Mouse (Mus musculus) kidney, postnatal 25 days (tissue): ENCODE results near the gene Ppp1r14b.

ENCODE experiments used
- DNase-seq, 2 experiments: peaks; one replicate each; pipeline ENCODE4 v3.0.0; 2021; ENCODE audit warnings: mixed read lengths in 2 of 2

Gene Ppp1r14b

DNA sequence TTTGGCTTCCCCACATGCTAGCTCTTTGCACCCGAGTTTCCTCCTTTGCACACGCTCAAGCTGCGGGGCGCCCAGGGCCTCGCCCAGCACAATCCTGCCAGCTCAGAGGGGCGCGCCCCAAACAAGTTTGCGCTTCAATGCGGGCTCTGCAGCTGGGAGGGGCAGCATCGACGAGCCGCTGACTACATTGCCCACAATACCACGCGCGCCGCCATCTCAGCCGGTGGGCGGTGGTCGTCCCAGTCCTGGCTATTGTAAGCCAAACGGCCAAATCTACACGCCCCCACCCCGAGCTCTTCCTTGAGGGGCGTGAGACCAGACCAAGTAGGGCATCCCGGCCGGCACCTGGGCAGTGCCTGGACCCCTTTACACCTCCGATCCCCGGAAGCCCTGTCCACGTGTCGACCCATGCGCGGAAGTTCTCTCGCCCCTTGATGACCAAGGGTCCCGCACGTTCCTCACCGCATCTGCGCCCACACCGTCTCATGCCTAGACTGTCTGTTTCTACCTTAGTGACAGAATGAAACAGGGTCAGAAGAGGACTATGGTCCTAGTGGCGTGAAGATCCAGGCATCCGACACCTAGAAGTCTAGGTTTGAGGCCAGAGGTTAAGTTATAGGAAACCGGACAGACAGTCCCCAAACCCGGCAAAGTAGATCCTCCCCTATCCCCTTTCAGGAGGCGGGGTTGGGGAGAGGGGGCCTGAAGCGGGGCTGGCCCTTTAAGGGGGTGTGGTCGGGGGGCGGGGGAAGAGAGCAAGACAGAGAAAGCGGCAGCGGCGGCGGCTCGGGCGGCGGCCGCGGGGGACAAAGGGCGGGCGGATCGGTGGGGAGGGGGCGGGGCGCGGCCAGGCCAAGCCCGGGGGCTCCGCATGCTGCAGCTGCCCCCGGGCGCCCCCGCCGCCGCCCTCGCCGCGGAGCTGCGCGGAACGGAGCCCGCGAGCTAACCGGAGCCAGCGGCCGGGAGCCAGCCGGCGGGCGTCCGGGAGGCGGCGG is at the start of gene Ppp1r14b:
TSS of gene Ppp1r14b (plus strand) at position 758 of the 995 bp plus-strand sequence.
- DNase-seq = peak; percentile 88 to 92

DNA sequence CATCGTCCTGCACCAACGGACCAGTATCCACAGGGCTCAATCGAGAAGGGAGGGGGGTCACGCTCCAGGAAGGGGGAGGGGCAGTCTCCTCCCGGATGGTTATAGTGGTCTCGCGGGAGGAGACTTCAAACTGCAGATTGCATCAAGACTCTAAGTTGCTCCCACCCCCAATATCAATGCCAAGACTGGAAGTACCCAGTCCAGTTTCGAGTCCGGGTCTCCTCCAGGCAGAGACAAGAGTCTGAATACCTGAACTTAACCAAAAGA is 49.5 kb upstream of the Ppp1r14b start, which contains the start of gene Catsperz:
TSS of gene Catsperz (minus strand) at position 74 of the 267 bp plus-strand sequence.
- peak in 1 of 2 experiments; percentile 49 for DNase-seq

DNA sequence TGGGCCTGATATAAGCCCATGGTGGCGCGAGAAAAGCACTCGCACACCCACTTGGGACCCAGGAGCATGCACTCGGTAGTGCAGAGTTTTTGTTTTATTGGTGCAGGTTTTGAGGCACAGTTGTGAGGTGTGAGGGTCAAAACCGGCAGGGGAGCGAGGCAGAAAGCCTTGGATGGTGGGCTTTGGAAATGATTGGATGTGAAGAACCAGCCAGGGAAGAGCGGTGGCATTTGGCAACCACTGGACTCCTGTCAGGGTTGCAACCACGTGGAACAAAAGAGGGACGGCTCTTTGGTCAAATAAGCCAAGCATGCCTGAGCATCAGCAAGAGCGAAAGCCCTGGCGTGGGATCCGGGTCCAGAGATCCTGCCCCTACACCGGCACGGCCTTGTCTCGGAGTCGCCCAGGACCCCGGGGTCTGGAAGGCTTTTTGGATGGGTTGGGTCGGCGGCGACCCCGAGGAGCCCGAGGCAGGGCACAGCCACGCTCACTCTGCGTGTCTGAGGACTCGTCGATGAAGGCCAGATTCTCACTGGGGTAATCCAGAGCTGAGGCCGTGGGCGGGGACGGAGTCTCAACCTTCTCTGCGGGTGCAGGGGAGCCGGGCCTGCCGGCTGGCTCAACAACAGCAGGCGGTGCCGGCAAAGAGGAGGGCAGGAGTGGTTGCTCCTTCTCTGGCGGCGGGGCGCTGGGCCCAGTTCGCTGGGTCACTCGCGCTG is 49.0 kb upstream of the Ppp1r14b start:
- peak in 1 of 2 experiments; percentile 64 for DNase-seq

DNA sequence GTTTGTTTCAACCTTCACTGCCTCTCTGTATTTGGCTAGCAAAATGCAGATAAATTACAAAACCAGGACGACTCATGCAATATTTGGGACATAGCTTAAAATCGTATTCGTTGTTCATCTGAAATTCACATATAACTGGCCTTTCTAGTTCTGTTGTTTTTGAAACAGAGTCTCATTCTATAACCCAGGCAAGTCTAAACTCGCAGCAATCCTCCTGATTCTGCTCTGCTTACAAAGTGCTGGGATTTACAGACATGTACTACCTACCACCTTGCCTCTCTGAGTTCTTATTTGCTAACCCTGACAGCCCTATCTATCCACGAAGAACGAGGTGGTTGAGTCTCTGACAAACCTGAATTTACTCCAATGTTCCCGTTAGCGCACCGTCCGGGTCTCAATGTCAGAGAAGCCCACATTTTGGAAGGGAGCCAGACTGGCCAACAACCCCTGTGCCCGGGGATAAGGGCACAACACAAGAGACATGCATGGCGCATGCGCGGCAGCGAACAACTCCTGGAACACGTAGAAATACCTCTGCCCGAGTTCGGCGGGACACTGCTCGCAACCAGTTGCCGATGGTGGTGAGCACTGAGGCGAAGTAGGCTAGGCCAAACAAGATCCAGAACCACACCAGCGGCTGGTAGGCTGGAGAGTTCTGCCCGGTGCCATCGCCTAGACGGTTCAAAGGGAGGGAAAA is 48.1 kb upstream of the Ppp1r14b start:
- DNase-seq = peak; percentile 67 to 87

DNA sequence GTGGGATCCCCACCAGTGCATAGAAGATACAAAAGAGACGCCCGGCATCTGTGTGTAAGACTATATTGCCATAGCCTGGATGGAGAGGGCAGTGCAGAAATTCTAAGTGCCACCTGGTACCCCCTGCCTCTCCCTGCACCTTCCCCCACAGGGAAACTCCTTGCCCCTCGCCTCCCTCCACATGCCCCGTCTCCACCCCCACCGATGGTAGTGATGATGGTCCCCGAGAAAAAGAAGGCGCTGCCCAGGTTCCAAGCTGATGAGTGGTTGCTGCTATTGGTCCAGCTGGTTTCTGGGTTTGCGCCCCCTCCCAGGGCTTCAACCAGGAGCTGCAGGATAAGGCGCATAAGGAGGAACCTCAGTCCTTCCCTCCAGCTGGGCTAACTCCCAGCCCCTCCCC is 46.7 kb upstream of the Ppp1r14b start:
- no peak for DNase-seq

DNA sequence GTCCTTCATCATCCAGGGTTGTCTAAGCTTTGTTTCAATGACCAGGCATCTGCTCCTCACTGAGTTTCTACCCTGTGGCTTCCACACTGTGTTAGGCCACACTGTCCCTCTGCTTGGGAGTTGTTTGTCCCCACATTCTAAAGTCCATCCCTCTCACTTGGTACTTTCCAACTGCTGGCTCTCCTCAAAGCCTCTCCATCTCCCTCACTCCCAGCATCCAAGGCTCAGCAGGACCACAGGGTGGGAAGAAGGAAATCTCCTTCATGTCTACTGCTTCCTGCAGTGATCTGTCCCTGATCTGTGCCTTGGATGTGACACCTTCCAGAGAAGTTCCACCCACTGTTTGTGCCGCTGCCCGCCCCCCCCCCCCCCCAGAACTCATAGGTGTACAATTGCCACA is 43.8 kb upstream of the Ppp1r14b start:
- DNase-seq = no peak

DNA sequence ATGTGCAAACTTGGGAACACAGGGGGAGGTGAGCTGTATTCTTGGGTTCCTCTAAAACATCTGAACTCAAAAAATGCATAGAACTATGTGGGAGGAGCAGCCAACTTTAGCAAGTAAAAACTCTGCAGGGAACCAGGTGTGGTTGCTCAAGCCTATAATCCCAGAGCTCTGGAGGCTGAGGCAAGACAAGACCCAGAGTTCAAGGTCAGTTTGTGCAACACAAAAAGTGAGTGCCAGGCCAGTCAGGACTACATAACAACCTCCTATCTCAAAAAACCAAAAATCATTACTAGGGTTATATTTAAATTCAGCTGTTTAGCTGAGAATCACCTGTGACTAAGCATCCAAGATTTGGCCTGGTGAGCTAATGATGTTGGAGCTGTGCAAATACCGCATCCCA is 42.8 kb upstream of the Ppp1r14b start:
- DNase-seq = no peak

DNA sequence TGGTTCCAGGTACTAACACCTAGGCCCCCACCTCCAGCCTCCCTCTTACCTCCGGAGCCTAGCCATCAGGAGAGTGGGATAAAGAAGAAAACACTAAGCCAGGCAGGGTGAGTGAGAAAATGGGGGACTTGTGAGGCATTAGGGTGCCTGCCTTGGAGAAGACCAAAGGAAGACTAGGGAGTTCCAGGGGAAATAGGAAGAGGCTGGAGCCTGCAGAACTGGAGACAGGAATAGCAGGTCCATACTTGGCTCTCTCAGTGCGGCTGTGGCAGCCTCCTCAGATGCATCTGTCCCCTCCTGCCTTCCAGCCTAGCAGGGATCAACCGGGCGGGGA is 41.7 kb upstream of the Ppp1r14b start:
- no peak for DNase-seq

DNA sequence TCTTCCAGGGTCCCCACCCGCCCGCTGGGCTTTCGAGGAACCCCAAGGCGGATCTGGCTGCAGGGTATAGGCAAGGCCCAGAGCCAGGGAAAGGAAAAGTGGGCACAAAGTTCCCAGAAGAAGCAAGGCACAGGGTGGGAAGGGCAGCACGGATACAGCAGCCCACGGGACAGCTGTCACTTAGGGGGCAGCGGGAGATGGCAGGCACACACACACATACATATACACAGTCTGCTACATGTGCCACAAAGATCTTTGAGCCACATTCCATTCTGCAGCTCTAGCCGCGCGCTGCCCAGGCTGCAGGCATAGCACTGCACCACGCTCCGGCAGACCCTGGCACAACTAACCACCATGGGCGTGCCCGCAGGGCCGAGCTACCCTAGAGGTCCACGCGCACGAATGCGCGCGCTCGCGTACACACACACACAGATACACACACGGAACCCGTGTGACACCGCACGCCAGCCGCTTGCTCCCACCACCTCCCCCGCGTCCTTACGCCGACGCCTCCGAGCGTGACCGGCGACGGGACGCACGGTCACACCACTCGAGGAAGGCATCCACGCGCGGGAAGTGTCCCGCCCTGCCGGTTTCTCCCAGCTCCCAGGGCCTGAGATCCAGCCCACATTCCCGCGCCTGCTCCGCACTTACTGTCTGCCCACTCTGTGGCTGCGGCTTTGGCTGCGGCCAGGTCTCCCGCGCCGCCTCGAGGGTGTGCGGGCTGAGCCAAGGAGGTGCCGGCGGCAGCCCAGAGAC is 41.2 kb upstream of the Ppp1r14b start:
- peak; percentile 39 to 67 for DNase-seq

DNA sequence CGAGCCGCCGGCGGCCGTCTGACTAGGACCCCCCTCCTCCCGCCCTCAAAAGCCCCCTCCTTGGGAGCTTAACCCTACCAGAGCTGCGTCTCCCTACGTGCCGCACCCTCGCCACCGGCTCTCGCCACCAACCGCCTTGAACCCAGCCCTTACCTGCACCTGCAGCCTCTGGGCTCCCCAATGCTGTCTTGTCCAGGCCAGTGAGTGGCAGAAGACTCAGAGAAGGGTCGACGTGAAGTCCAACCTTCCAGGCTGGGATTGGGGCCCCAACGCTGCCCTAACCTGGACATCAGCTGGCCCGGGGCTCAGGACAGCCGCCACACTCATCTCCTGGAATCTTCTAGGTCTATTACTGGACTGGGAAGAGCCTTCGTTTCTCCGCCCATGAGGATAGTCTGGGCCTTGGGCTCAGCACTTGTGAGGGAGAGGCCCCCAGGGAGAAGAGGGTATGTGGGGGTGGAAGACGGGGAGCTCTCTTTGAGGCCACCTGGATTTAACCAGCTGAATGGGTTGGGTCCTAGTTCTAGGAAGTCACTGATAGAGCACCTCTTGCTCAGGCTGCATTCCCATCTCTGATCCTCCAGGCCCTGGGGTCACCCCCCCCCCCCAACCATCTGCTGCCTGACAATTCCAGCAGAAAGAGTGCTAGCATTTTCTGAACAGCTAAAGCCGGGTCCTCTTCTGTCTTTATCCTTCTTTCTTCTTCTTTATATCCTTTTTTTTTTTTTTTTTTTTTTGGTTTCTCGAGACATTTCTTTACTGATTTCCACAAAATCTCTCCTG is 40.4 kb upstream of the Ppp1r14b start, which contains the start of gene Kcnk4:
TSS of gene Kcnk4 (minus strand) at position 321 of the 783 bp plus-strand sequence.
- peak in 1 of 2 experiments; percentile 40 for DNase-seq

DNA sequence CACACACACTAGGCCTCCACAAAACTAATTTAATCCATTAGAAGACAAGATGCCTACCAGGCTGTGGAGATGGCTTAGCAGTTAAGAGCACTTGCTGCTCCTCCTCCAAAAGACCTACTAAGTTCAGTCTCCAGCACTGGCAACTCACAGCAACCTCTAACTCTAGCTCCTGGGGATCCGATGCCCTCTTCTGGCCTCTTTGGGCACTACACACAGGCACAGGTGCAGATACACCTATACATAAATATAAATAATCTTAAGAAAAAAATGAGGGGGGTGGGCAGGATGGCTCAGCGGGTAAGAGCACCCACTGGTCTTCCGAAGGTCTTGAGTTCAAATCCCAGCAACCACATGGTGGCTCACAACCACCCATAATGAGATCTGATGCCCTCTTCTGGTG is 38.5 kb upstream of the Ppp1r14b start:
- peak; percentile 40 to 57 for DNase-seq

DNA sequence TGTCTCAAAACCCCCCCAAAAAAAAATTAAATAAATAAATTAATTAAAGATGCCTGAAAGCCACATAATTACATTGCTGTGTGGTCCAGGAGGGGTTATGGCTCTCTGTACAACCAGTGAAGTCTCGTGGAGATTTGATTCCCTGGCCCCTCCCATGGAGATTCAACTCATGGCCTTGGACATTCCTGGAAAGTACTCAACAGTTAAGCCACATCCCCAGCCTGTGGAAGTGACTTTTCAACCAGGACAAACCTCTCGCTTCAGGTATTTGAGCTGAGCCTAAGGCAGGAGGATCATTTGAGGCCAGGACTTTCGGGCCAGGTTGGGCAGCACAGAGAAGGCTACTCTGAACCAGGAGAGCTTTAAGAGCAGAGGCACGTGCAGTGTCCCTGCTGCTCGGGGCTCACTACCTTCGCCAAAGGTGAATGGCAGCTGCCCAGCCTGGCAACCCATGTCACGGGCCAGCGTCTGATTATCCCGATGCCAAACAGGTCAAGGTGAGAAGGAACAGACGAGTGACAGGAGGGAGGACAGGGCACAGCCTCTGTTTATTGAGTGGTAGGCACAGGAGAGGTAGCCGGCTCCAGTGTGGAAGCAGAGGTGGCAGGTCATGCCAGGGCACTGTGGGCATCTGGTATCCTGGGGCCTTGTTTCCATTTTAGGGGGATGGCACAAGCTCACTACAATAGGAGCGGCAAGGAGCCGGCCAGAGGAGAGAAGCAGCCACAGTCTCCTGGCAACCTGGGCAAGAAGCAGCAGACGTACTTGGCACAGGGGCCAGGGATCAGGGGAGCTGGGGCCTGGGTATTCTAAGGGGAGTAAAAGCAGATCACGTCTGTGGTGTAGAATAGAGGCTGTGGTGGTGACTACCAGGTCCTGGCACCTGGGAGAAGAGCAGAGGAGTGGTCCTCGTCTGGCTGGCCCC is 37.0 kb upstream of the Ppp1r14b start:
- peak in 1 of 2 experiments; percentile 46 for DNase-seq

DNA sequence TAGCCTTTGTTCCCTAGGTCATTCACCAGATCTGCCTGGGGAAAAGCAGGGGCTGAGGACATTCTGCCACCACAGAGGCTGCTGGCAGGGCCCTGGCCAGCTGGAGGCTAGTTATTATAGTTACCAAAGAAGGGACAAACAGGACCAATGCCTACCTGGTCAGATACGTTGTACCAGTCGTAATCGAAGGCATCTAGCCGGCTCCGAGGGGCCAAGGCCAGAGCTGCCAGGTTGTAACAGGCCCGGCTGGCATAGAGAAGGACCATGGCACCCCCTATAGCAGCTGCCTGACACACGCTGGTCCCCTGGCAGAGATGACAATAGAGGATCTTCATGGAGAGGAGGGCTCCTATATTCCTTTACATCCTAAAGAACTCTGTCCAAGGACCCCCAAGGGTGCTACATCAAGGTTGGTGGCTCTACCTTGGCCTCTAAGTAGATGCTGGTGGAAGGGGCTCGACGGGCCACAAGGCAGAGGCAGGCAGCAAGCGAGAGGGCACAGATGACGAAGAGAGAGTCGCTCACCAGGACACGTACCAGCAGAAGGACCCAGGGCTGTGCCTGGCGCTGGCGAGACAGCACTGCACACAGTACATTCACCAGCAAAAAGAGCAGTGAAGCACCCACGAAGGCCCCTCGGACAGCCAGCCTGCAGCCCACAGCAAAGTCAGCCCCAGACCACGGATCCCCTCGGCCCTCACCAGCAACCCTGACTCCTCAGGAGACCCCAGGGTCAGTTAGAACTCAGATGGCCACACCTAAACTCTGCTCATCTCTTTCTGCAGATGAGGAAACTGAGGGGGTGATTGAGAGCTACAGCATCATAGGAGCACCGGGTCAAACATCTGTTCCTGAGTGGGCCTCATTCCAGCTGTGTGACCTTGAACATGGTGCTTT is 35.4 kb upstream of the Ppp1r14b start:
- no peak for DNase-seq

DNA sequence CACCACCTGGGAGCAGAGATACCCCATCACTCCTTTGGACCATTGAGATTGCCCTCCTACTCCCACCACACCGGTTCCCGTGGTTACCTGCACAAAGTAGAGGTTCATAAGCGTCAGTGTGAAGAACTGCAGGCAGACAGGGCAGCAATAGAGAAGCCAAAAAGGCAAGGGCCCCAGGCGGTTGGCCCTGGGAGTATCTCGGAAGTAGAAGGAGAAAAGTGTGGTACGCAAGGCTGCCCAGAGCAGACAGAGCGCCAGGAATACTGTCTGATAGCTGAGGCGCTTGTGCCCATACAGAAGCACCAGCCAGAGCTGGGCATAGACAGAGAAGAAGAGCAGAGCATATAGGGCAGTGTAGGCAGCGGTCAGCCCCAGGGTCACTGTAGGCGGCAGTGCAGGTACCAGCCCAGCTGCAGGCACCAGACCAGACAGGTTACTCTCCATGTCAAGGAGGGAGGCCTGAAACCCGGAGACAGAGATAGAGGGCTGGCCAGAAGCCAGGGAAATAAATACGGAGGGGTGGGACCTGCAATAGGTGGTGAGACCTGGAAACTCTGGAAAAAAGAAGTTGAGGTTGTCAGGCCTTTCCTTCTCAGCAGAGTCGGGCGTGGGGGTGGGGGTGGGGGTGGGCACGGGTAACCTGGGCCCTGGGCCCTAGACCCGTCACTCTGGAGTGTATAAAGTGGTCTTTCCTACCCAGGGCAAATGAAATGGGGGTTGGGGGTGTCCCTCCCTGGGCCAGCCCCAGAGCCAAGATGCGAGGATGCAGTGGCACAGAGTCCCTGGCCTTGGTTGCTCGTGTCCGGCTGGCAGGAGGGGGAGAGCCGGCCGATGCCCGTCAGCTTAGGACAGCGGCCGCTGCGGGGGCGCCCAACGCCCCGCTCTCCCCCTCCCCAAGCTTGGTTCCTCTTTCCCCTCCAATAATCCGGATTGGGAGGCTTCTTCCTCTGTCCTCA is 34.1 kb upstream of the Ppp1r14b start:
- DNase-seq = peak in 1 of 2 experiments; percentile 60

DNA sequence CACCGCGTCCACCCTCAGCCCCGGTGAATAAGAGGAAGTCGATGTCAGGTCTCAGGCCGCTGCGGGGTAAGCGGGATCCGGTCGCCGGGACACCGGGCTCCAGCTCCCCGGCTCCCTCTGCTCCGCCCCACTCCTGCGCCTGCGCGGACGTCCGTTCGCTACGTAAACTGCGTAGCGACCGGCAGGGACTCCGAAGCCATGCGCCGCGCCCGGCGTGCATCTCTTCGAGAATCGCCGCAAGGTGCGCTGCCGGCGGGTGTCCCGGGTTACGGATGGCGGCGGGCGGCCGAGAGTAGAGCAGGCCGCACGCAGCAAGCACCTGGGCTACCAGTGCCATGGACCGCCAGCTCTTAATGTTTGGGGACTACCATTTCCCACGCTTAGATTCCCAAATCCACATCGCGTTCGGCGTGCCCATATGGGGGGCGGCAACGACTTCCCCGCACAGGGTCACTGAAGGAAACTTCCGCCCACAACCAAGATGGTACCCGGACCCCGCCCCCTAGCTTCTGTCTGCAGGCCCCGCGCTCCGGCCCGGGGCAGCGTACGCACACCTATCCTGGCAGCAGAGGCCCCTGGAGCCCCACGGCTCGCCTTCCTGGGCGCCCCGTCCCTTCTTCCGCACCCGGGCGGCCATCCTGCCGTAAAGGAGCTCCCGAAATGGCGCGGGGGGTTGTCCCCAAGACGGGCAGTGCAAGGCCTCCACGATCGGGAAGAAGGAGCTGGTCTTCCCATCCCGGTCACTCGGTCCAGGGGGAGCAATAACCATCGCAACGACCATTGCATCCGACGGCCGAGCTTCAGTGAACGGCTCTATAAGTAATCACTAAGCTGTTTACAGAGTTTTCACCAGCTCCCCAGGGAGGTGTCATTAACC is 33.2 kb upstream of the Ppp1r14b start, which contains the start of gene Bad:
TSS of gene Bad (plus strand) at position 490 of the 877 bp plus-strand sequence.
- DNase-seq = peak; percentile 95 to 96

DNA sequence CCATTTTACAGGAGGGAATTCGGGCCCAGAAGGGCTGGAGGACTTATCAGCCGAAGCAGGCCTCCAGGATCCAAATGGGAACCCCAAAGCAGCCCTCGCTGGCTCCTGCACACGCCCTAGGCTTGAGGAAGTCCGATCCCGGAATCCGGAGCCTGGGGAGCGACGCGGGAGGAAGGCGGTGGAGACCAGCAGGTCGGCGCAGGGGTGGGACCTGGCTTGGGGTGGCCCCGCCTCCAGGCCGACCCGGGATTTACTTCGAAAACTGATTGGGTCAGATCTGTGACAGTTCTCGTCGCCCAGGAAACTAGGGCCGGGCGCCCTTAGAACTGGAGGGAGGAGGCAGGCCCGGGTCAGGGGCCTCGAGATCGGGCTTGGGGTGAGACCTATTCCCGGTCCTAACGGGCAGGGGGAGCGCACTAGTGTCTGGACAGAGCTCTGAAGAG is 32.5 kb upstream of the Ppp1r14b start, which contains the start of gene Gpr137:
TSS of gene Gpr137 (minus strand) at position 232 of the 443 bp plus-strand sequence.
- peak; percentile 97 to 99 for DNase-seq

DNA sequence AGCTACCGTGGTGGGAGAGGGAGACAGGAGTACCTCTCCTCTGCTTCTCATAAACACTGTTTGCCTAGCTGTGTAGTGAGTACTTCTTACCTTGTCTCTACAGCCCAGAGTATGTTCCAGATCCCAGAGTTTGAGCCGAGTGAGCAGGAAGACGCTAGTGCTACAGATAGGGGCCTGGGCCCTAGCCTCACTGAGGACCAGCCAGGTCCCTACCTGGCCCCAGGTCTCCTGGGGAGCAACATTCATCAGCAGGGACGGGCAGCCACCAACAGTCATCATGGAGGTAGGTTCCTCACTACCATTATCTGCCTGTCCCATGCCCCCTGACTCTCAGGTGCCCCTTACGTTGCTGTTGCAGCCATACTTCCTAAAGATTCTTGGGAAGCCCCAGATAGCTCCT is 32.0 kb upstream of the Ppp1r14b start:
- DNase-seq = peak in 1 of 2 experiments; percentile 48
